Mouse (Mus musculus): ENCODE measurements around the gene Fam110a. TPM values are rescaled to one million over a fixed set of nuclear protein-coding genes. Genes with fewer than 3 reads are reported as not detected.
A peak's percentile ranks its signal among the peaks of the same experiment; 100 is the strongest.

The Fam110a gene
- polyA plus RNA-seq, 1 experiment from 2014 or later, result 6.3 TPM

- Histone ChIP-seq H3K4me3 (ENCODE audit: low read depth, low read length) (no peak overlapping the region), H3K9ac (replicated peaks) (no peak overlapping the region), H3K4me2 (ENCODE audit: low read depth, low read length) (no peak overlapping the region), H3K36me3 (replicated peaks; ENCODE audit: insufficient read depth, low read length) (peaks cover 4% of the 10 kb centered on the region), H3K27ac (ENCODE audit: low read depth) (no peak overlapping the region), H3K27me3 (ENCODE audit: insufficient read depth, low read length) (no peaks in the 10 kb centered on the region), H3K9me3 (ENCODE audit: low read length) (no peaks in the 10 kb centered on the region), H3K4me1 (ENCODE audit: insufficient read depth) (peaks cover 18% of the 10 kb centered on the region)
- ATAC-seq (no peak), DNase-seq (no peak)
- WGBS (ENCODE audit: insufficient replicate concordance), result 43% methylated on average over 9 of the region's 9 CpGs
- TF ChIP-seq CTCF (IDR thresholded peaks at IDR 0.05; ENCODE audit: low read depth) (no peak), EP300 (IDR thresholded peaks at IDR 0.05; ENCODE audit: low read depth) (no peak)
Observed at GRCm38 (mm10) chr2:151964052-151964451, 16.0 kb downstream of the Fam110a start.

GRCm38 (mm10) chr2:151963319-151963718 is 16.7 kb downstream of the Fam110a start:
- no peak overlapping the region for H3K9ac ChIP-seq (replicated peaks)
- H3K9me3 ChIP-seq (ENCODE audit: low read length), result no peaks in the 10 kb centered on the region
- no peaks in the 10 kb centered on the region for H3K36me3 ChIP-seq (replicated peaks; ENCODE audit: insufficient read depth, low read length)
- no peak overlapping the region for H3K27ac ChIP-seq (ENCODE audit: low read depth)
- H3K4me1 ChIP-seq (ENCODE audit: insufficient read depth), result peaks cover 17% of the 10 kb centered on the region
- ATAC-seq, result no peak
- H3K4me2 ChIP-seq (ENCODE audit: low read depth, low read length), result no peak overlapping the region
- TF ChIP-seq EP300 (IDR thresholded peaks at IDR 0.05; ENCODE audit: low read depth) (no peak), CTCF (IDR thresholded peaks at IDR 0.05; ENCODE audit: low read depth) (no peak)
- WGBS (ENCODE audit: insufficient replicate concordance), result 69% methylated on average over 5 of the region's 5 CpGs
- no peaks in the 10 kb centered on the region for H3K27me3 ChIP-seq (ENCODE audit: insufficient read depth, low read length)
- no peak overlapping the region for H3K4me3 ChIP-seq (ENCODE audit: low read depth, low read length)
- no peak for DNase-seq

- H3K4me3 ChIP-seq (ENCODE audit: low read depth, low read length), result no peak overlapping the region
- ATAC-seq, result peak; percentile 72
- no peaks in the 10 kb centered on the region for H3K9me3 ChIP-seq (ENCODE audit: low read length)
- no peak overlapping the region for H3K4me2 ChIP-seq (ENCODE audit: low read depth, low read length)
- H3K27me3 ChIP-seq (ENCODE audit: insufficient read depth, low read length), result no peaks in the 10 kb centered on the region
- no peak overlapping the region for H3K27ac ChIP-seq (ENCODE audit: low read depth)
- TF ChIP-seq CTCF (IDR thresholded peaks at IDR 0.05; ENCODE audit: low read depth) (no peak), EP300 (IDR thresholded peaks at IDR 0.05; ENCODE audit: low read depth) (no peak)
- H3K9ac ChIP-seq (replicated peaks), result no peak overlapping the region
- peak; percentile 69 for DNase-seq
- WGBS (ENCODE audit: insufficient replicate concordance), result 66% methylated on average over 10 of the region's 10 CpGs
- H3K36me3 ChIP-seq (replicated peaks; ENCODE audit: insufficient read depth, low read length), result no peaks in the 10 kb centered on the region
- H3K4me1 ChIP-seq (ENCODE audit: insufficient read depth), result peaks cover 14% of the 10 kb centered on the region
Observed at GRCm38 (mm10) chr2:151962474-151962873, 17.5 kb downstream of the Fam110a start.

GRCm38 (mm10) chr2:151961284-151962196 is 18.5 kb downstream of the Fam110a start:
- no peak overlapping the region for H3K27ac ChIP-seq (ENCODE audit: low read depth)
- H3K4me3 ChIP-seq (ENCODE audit: low read depth, low read length), result no peak overlapping the region
- H3K4me1 ChIP-seq (ENCODE audit: insufficient read depth), result peaks cover 14% of the 10 kb centered on the region
- H3K27me3 ChIP-seq (ENCODE audit: insufficient read depth, low read length), result no peaks in the 10 kb centered on the region
- H3K9me3 ChIP-seq (ENCODE audit: low read length), result no peaks in the 10 kb centered on the region
- no peak for DNase-seq
- H3K36me3 ChIP-seq (replicated peaks; ENCODE audit: insufficient read depth, low read length), result no peaks in the 10 kb centered on the region
- no peak for TF ChIP-seq EP300 (IDR thresholded peaks at IDR 0.05; ENCODE audit: low read depth)
- no peak for TF ChIP-seq CTCF (IDR thresholded peaks at IDR 0.05; ENCODE audit: low read depth)
- no peak overlapping the region for H3K4me2 ChIP-seq (ENCODE audit: low read depth, low read length)
- H3K9ac ChIP-seq (replicated peaks), result no peak overlapping the region
- WGBS (ENCODE audit: insufficient replicate concordance), result 63% methylated on average over 9 of the region's 9 CpGs
- no peak for ATAC-seq

- WGBS (ENCODE audit: insufficient replicate concordance), result 43% methylated on average over 5 of the region's 5 CpGs
- no peak overlapping the region for H3K9ac ChIP-seq (replicated peaks)
- peak overlapping the region; percentile 72 for H3K27ac ChIP-seq (ENCODE audit: low read depth)
- TF ChIP-seq EP300 (IDR thresholded peaks at IDR 0.05; ENCODE audit: low read depth) (no peak), CTCF (IDR thresholded peaks at IDR 0.05; ENCODE audit: low read depth) (no peak)
- ATAC-seq (peak; percentile 80), DNase-seq (peak; percentile 62)
- no peaks in the 10 kb centered on the region for H3K36me3 ChIP-seq (replicated peaks; ENCODE audit: insufficient read depth, low read length)
- peaks cover 20% of the 10 kb centered on the region for H3K4me1 ChIP-seq (ENCODE audit: insufficient read depth)
- H3K27me3 ChIP-seq (ENCODE audit: insufficient read depth, low read length), result no peaks in the 10 kb centered on the region
- H3K4me3 ChIP-seq (ENCODE audit: low read depth, low read length), result no peak overlapping the region
- no peaks in the 10 kb centered on the region for H3K9me3 ChIP-seq (ENCODE audit: low read length)
- H3K4me2 ChIP-seq (ENCODE audit: low read depth, low read length), result no peak overlapping the region
Observed at GRCm38 (mm10) chr2:151959274-151959673, 20.7 kb downstream of the Fam110a start.

GRCm38 (mm10) chr2:151956500-151957137 is 23.4 kb downstream of the Fam110a start:
- DNase-seq (no peak), ATAC-seq (no peak)
- no peak for TF ChIP-seq EP300 (IDR thresholded peaks at IDR 0.05; ENCODE audit: low read depth)
- TF ChIP-seq CTCF (IDR thresholded peaks at IDR 0.05; ENCODE audit: low read depth), result no peak
- 75% methylated on average over 4 of the region's 4 CpGs for WGBS (ENCODE audit: insufficient replicate concordance)
- peaks cover 20% of the 10 kb centered on the region for H3K4me1 ChIP-seq (ENCODE audit: insufficient read depth)
- no peaks in the 10 kb centered on the region for H3K36me3 ChIP-seq (replicated peaks; ENCODE audit: insufficient read depth, low read length)
- no peaks in the 10 kb centered on the region for H3K27me3 ChIP-seq (ENCODE audit: insufficient read depth, low read length)
- H3K4me3 ChIP-seq (ENCODE audit: low read depth, low read length), result no peak overlapping the region
- H3K9ac ChIP-seq (replicated peaks), result no peak overlapping the region
- H3K27ac ChIP-seq (ENCODE audit: low read depth), result no peak overlapping the region
- H3K4me2 ChIP-seq (ENCODE audit: low read depth, low read length), result no peak overlapping the region
- H3K9me3 ChIP-seq (ENCODE audit: low read length), result no peaks in the 10 kb centered on the region
